Mouse (Mus musculus) fibroblast of lung, adult 2 months (primary cell): ENCODE results near the gene Sp2.

ENCODE experiments used
- DNase-seq: peaks from one replicate; pipeline ENCODE4 v3.0.0-alpha.2; 2011; ENCODE audit warnings: low read depth

Gene Sp2

DNA sequence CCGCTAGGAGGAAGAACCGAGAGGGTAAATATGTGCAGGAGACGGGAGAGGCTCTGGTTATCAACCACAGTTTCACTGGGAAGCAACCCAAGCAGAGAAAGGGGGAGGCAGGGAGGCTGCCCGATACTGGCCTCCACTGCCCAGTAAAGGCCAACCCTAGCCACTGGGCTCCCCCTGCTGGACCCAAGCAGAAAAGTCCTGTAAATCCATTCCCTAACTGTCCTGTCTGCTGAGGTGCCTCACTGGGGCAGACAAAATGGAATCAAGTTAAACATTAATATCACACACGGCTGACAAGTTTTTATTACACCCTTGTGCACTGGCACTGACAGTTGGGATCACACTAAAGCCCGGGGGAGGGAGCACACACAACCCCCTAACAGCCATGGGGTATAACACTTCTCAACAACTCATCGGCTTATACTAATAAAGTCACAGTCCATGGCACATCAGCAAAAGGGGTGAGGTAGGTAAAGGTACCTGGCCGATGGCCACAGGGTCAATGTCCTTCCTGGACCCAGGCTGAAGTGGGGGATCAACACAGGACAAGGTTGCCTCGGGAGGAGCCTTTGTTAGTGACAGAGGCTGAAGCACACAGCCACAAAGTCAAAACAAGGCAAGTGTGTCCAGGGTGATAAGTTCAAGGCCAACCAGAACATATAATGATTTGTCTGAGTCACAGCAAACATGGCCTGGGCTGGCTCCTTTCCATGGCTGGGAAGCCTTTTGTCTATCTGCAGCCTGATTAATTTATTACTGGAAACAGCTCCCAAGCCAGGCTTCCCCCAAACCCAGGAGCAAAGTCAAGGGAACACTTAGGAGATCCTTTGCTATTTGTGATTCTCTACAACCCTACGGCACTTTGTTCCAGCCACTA, 45.0 kb downstream of the Sp2 start:
- peak; percentile 74 for DNase-seq

DNA sequence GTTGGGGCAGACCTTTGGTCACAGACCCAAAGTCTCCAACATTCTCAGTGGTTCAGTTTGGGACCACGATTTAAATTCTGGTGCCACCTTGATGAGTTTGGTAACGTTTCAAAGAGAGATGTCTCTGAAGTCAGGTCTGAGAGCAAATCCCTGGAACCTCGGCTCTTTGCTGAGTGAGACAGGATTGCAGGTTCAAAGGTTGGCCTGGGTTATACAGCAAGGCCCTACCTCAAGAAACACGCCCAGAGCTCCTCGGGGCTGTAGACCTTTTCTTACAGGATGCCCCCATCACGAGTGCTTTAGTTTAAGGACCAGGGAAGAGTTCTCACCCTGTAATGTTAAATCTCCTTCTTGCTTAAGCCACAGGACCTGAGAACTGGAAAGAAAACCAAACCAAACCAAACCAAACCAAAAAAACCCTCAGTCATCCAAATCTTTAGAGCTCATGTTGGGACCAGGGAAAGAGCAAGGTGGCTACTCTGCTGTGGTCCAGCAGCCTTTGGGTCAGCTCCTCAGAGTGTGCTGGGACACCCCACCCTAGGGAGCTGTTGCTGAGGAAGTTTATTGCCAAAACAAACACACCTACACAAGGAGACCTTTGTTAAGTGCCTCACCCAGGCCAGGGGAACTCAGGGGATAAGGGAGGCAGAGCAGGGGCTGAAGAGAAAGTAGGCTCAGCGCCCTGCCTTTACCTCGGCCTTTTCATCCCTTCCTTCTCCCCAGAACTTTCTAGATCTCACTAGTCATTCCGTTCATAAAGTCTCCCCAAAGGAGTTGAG, 46.7 kb downstream of the Sp2 start:
- DNase-seq, result no peak

DNA sequence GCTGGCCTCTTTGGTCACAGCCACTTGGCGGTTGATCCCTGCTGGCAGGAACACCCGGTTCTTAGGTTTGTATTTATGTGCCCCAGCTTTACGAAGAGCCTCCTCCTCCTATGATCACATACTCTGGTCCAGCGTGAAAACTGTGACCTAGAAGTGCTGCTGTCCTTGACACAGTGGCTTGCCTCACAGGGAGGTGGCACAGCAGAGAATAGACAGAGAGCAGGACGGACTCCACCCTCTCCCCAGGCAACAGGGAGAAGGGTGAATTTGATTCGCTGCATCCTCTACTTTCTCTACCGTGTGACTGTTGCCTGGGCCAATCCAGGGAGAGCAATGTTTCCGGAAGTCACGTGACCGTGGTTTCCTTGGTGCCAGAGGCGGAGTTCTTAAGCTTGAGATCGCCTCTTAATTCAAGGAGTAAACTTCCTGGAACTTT, 47.8 kb downstream of the Sp2 start:
- DNase-seq, result no peak

DNA sequence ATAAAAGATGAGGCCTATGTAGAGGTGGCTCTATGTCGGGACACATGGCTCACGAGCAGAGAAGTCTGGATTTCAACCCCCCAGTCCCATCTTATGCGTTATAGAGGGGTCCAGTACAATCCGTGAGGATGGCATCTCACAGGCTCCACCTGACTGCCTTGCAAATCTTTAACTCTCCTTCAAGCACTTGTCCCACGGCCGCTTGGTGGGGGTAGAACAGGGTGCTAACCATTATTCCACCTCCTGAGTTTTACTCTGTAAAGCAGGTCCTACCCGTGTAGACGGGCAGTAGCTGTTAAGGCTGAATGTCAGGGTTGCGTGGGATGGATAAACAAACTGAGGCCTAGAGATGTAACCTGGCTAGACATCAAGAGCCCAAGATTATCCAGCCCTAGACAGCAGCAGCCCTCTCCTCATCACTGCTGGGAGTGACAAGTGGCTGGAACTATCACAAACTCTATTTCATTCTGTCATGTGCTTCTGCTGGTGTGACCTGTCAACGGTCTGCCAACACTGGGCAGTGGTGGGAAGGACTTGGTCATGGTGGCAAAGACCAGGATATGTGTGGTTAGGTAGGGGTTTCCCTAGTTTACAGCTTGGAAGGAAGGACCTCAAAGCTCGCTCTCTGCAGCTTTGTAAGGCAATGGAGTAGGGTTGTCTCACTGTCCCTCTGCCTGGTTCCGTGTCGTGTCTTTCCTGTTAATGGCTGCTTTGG, 49.0 kb downstream of the Sp2 start:
- no peak for DNase-seq

DNA sequence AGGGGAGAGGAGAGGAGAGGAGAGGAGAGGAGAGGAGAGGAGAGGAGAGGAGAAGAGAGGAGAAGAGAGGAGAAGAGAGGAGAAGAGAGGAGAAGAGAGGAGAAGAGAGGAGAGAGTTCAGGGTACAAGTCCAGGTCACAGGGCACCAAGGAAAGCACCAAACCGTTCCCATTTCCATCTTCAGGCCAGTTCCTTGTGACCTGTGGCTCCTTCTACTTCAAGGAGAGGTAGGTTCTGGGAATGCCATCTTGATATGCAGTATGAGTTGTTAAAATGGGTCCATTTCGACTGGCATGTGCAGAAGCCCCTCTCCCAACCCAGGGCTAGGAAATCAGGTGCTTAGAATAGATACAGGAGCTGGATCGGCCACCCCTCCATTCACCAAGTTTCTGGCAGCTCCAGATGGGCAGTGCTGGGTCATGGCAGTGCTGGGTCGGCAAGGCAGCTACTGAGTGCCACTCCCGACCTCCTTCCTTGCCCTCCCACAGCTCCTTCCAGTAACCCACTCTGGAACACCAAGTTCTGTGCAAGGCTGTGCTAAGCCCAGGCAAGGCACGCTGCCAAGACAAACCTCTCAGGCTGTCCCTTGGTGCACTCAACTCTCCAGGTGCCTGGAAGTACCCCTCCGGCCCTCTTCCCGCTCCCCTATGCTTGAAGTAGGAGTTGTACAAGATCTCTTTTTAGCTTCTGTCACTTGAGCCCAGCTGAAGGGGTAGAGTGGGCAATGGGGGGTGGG, 51.3 kb downstream of the Sp2 start:
- no peak for DNase-seq

DNA sequence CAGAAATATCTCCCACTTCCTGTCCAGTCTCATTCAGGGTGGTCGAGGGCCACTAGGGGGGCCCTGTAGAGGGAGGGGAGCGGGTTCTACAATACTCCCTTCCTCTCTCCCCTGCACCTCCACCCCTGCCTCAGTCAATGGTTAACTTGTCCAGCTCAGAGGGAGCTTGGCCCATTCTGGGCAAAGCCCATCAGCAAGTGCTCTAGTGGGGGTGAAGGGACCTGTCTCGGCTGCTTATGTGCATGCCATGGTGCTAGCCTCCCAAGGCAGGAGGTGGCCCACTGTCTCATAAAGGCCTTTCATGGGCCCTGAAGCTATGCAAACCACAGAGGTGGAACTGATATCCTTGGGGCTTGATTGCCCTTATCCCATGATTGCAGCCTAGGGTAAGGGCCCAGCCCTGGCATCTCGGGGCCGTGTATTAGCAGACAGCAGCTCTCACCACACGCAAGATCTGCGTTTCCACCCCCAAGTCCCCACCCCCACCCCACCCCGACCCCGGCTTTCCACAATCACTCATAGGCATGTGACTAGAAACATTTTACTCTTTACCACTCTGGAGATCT, 52.9 kb downstream of the Sp2 start:
- DNase-seq, result no peak

DNA sequence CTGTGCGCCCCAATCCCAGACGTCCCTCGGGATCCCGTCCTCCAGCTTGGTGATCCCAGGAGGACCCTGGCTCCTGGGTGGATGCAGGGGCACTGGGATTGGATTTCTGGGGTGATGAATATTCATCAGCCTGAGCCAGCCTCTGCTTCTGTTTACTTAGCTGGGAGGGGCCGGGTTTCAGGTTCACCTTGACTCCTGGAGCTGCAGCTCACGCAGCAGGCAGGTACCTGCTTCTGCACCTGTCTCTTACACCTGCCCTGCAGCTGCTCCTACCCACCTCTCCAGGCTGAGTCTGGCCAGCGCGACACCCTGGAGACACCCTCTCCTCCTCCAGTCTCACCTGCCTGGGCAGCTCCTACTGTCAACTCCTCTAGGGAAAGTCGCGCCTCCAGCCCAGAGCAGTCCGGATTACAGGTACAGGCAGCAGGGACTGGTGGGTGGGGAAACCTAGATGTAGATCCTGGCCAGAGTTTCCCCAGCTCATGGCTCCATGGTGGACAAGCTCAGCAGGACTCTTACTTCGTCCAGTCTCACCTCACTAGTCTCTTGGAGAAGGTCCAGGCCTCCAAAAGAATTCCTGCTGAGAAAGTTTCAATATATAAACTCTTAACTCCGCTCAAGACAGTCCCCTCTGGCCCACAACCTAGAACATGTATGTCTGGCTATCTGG, 53.5 kb downstream of the Sp2 start:
- no peak for DNase-seq

DNA sequence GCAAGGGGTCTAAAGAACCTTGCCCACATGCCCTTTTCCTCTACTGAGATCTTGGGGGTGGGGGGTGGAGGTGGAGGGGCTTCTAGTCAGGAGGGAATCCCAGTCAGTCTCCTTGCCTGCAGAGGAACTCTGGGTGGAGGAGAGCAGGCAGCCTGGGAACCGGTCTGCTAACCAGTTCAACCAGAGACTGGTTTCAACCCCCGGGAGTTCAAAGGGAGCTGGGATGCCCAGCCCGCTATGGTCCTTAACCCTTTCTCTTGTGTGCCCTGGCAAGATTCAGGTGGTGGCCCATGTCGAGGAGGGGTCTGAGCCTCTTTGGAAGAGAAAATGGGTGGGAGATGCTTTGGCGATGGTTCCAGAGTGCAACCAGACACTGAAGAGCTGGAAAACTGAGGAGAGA, 54.1 kb downstream of the Sp2 start:
- no peak for DNase-seq

DNA sequence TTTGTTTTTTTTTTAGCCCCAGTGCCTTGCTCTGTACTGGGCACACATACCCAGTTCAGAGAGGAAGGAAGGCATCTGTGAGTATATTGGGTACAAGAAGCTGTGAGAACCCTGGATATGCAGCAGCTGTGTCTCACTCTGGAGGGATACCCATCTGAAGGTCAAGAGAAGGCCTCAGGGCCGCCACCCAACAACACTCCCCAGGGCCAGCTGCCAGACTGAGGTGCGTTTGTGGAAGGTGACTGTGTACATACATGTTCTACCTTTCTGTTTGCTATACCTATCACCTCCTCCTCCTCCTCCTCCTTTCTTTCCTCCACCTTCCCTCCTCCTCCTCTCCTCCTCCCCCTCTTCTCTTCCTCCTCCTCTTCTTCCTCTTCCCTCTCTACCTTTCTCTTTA, 54.7 kb downstream of the Sp2 start, which contains the start of gene Prr15l:
Prr15l (plus strand) TSS at position 17 of the 400 bp plus-strand sequence.
- DNase-seq, result no peak

DNA sequence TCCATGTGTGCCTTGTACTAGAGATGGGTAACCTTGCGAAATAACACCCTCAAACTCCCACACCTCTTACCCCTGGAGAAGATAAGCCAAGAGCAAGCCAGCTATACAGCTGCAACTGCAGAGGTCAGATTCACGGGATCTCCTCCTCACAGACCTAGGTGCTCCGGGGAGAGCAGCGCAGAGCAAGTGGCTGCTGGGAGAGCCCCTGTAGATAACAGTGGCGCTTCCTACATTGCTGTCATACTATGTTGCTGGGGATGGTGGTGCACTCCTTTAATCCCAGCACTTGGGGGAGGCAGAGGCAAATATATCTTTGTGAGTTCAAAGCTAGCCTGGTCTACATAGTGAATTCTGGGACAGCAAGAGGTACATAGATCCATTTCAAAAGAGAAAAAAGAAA, 56.2 kb downstream of the Sp2 start:
- DNase-seq, result no peak

DNA sequence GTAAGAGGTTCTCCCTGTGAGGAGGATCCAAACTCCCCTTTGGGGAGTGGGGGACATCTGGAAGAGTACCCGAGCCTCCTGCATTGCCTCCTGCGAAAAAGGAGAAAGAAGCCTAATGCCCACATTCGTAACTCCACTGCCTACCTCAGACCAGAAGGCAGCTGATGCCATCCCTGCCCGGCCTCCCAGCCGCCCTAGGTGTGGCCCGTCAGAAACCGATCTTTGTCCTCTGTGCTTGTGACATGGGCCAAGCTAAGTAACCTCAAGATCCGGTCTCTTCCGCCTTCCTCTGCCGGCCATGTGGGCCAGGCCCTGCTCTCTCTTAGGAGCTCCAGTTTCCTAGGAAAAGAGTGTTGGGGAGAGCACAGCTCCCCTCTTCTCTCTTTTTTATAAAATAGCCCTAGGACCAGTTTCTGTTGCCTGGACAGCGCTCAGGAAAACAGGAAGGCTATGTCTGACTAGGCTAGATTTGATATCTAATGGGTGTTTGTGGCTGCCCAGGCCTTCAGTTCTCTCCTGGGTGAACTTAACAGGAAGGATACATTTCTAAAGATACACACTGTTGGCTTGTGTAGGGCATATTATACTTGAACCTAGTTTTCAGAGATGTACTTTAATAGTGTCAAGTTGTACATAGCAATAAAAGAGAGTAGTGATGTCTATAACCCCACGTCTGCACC, 57.1 kb downstream of the Sp2 start:
- no peak for DNase-seq

DNA sequence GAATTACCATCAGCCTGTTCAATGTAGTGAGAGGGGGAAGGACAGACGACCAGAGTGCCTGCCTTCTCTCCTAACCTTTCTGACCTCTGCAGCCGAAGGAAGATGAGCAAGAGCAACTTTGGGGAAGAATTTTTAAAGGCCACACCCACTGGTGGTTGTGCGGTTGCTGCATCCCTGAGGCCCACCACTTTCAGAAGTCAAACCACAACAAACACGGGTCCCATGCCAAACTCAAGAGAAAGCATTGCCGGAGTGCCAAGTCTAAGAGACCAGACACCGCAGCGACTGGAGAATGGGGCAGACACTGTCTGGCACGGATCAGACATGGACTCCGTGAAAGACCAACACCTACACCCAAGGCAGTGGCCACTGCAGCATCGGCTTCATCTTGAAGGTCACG, 57.9 kb downstream of the Sp2 start:
- no peak for DNase-seq

DNA sequence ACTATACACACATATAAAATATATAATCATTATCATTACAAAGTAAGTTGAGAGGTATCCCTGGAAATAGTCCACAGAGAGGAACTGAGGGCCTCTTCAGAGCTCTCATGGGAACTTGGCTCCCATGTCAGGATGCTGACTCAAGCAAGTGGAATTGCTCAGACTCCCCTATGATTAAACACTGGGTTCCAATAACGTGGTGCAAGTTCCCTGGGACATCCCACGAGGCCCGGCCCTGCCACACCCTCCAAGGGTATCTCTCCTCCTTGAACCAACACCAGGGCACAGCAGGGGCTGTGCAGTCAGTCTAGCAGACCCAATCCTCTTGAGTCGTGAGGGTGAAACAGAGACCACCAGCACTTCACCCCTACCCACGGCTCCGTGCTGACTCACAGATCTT, 63.8 kb downstream of the Sp2 start:
- DNase-seq, result no peak

DNA sequence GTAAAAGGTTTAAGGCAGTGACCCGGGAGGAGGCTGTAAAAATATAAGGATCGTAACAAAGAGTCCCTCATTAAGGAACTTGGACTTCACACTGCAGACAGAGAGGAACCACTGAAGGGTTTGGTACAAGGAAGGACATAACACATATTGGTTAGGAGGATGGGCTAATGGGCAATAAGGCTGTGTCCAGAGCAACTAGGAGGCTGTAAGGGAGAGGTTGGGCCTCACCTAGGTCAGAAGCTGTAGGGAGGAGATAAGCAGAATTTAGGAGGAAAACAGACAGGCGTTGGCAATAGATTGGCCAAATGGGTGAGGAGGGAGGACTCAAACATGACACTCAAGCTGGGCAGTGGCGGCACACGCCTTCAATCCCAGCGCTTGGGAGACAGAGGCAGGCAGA, 65.3 kb downstream of the Sp2 start:
- DNase-seq, result no peak

DNA sequence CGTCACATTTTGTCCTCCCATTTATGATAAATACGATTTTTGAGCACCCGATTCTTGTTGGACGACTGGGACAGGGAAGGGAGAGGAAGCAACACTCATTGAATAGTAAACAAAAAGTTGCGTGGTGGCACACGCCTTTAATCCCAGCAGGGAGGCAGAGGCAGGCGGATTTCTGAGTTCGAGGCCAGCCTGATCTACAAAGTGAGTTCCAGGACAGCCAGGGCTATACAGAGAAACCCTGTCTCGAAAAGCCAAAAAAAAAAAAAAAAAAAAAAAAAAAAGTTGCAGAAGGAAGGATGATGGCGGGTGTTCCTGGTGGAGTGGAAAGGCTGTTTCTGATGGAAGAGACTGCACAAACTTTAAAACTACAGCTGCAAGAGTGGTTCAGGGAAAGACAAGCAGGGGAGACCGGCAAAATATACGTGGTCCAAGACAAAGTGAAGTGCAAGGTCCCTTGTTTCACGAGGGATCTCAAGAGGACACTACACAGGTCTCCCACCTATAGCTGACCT, 65.8 kb downstream of the Sp2 start:
- DNase-seq, result no peak

DNA sequence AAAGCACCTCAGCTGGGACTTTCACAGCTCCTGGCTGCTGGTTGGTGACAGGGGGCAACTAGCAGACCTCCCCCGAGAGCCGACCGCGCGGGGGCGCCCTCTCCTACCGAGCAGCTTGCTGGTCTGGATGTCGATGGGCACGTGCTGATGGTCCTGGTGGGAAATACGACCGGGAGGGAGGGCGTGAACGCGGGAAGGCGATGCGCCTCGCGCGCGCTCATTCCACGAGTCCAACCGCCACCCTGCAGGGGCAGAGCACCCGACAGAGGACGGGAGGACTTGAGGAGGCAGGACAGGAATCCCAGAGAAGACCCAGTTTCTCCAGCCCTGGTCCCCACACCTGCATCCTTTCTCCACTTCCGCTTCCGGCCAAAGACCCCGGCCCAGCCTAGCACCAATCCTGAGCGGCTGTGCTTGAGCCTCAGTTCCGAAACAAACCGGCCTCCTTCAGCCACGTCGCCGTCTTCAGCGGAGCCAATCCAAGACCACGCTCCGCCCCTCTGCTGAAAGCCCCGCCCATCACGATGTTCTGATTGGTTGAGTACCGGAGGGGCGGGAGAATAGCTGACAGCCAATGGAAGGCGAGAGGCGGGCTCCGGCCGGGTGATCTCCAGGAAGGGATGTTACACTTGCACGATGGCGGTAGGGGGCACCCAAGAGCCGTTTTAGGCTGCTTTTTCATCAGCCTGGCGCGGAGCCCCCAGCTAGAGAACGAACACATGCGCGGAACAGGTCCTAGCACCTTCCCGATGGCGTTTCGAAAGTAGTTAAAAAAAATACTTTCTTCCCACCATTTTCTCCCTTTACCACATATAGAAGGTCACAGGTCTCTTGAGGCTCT, 66.5 kb downstream of the Sp2 start, which contains the start of gene Cdk5rap3:
Cdk5rap3 (minus strand) TSS at position 453 of the 841 bp plus-strand sequence.
- peak; percentile 95 for DNase-seq

DNA sequence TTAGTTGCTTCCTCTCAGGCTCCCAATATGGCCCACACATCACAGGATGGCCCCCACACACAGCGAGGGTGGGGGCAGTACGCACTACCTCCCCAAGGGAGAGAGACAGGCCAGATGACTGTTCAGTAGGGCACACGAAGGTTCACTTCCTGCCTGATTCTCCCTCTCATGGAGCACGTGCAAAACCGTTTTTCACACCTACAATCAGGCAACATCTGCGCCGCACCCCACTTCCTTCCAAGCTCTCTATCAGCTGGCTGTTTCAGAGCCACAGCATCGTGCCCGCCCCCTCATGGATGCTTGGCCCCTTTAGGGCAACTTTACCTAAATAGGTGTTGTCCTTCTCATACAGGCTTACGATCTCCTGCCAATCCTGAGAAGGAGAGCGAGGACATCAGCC, 70.1 kb downstream of the Sp2 start:
- no peak for DNase-seq

DNA sequence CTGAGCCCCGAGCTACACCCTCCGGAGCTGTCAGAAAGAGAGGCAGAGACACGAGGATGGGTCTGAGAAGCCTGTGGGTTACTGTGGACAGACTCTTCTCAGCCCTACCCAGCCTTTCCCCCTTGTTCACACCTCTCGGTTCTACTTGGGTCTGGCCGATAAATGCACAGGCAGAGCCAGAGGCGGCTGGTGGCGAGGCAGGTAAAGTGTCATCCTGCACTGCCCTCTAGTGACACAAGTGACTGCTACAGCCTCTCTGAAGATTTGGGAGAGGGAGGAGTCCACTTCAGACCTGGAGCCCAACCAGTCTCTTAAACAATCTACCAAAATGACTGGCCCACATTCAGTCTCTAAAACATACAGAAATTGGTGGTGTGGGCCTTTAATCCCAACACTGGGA, 72.8 kb downstream of the Sp2 start:
- DNase-seq, result peak; percentile 56

DNA sequence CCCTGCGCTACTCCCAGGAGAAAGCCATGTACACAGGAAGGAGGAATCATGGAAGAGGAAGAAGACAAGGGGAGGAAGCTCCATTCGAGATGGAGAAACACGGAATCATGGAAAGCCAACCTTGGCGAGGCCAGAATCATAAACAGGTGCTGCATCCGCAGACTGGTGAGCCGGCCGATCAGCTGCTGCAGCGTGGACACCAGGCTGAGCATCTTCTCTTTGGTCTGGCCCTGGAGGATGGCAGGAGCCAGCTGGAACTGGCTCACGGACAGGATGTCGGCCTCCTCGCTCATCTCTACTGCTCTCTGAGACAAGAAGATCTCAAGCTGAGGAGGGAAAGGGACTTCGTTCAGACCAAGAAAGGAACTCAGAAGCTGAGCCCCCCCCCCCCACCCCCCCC, 74.2 kb downstream of the Sp2 start:
- DNase-seq, result no peak
